Mouse (Mus musculus) kidney, adult 2 months (tissue): ENCODE data around the gene Pigr. TPM values are rescaled to one million over a fixed set of nuclear protein-coding genes. Genes with fewer than 3 reads are reported as not detected.

ENCODE experiments used
- DNase-seq: peaks from one replicate; pipeline ENCODE4 v3.0.0; 2021
- H3K27ac ChIP-seq: fragments of 200-500 bp; 2 replicates; pipeline ENCODE4 v1.5.1; 2012; ENCODE audit warnings: low read depth, low read length, control low read depth, inconsistent platforms; ENCODE audit not compliant: insufficient read depth
- H3K27me3 ChIP-seq: fragments of 200-500 bp; replicated peaks from 2 replicates; pipeline ENCODE4 v1.6.1; 2012; ENCODE audit warnings: mild to moderate bottlenecking, moderate library complexity, low read length, inconsistent platforms; ENCODE audit not compliant: control insufficient read depth, insufficient read depth
- H3K36me3 ChIP-seq: fragments of 200-500 bp; 2 replicates; pipeline ENCODE4 v1.6.1; 2012; ENCODE audit warnings: mild to moderate bottlenecking, moderate library complexity, low read length, inconsistent platforms; ENCODE audit not compliant: control insufficient read depth, insufficient read depth
- H3K4me1 ChIP-seq: fragments of 200-500 bp; 2 replicates; pipeline ENCODE4 v1.6.1; 2011; ENCODE audit warnings: low read length; ENCODE audit not compliant: control insufficient read depth, insufficient read depth
- H3K4me3 ChIP-seq: fragments of 200-500 bp; 2 replicates; pipeline ENCODE4 v1.5.1; 2011; ENCODE audit warnings: mild to moderate bottlenecking, low read depth, low read length, control low read depth; ENCODE audit not compliant: insufficient read depth
- CTCF ChIP-seq: fragments of 200-500 bp; conservative IDR thresholded peaks from 2 replicates; pipeline ENCODE4 v1.5.1; 2011; ENCODE audit warnings: low read depth, mild to moderate bottlenecking, control low read depth, low read length, moderate library complexity, mixed read lengths; ENCODE audit not compliant: insufficient read depth, insufficient read length
- POLR2A ChIP-seq: fragments of 200-500 bp; IDR thresholded peaks from one replicate; pipeline ENCODE4 v1.6.1; 2011; ENCODE audit warnings: low read depth, low read length, control low read depth
- WGBS: fragments of 180-500 bp; shearing (Covaris S2); methylation state at CpG from one replicate; pipeline ENCODE4 v1.1.7; 2018; 5-methylcytosine and 5-hydroxymethylcytosine counted together
- polyA plus RNA-seq: library from polyadenylated mRNA; depleted of rRNA; stranded (reverse); fragments of >200 nt; gene quantifications from 2 replicates; pipeline ENCODE4 v1.2.3, GENCODE M21; 2012

The Pigr gene
- polyA plus RNA-seq, 1 experiment: 26.4 TPM

DNA sequence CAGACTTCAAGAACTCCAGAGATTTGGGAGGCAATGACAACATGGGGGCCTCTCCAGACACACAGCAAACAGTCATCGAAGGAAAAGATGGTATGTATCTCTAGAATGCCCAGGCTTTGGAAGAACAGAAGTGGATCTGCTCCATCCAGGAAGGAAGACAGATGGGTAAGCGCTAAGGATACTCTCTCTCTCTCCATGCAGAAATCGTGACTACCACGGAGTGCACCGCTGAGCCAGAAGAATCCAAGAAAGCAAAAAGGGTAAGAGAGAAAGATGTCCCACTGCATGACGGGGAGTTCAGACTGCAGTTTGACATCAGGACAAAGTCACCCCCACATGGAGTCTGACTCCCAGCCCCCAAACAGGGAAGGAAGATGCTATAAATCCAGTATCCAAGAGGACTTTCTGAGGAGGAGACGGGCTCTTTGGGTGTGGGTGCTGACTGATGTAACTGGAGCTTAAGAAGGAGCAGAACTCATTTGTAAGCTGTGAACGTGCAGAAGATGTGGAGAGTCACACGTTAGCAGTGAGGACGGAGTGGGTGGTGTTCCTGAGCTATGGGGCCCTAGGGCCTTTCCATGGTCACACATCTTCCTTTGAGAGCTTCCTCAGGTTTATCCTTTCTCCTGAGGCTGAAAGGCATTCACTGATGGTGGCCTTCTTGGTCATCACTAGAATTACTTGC lies 23.2 kb downstream of the Pigr start:
- 90% methylated on average over 10 of the region's 10 CpGs for WGBS
- TF ChIP-seq CTCF (no peak), POLR2A (no peak)

DNA sequence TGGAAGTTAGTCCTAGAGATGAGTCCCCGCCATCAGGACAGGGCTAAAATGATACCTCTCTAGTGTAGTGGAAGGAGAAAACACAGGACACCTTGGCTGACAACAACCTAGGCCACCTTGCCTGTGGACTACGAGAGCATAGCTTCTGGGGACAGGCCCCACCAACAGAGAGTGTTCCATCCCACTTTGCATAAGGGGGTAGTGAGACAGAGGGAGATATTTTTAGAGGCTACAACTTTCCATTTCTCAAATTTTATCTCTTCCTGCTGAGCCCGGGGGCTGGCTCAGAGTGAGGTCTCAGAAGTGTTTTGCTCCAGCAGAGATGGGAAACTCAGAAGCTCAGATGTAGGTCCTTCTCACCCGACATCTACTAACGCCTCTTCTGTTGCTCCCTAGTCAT lies 23.9 kb downstream of the Pigr start:
- 82% methylated on average over 5 of the region's 5 CpGs for WGBS
- Histone ChIP-seq H3K4me1 (peaks cover 6% of the 10 kb centered on the region), H3K27me3 (no peaks in the 10 kb centered on the region), H3K36me3 (no peaks in the 10 kb centered on the region), H3K4me3 (no peak overlapping the region), H3K27ac (no peak overlapping the region)
- no peak for TF ChIP-seq CTCF
- no peak for TF ChIP-seq POLR2A
- no peak for DNase-seq

More for the DNA sequence above, 23.2 kb downstream of the Pigr start:
- no peaks in the 10 kb centered on the region for H3K27me3 ChIP-seq
- H3K4me3 ChIP-seq: no peak overlapping the region
- H3K36me3 ChIP-seq: no peaks in the 10 kb centered on the region
- no peak overlapping the region for H3K27ac ChIP-seq
- no peak for DNase-seq
- no peaks in the 10 kb centered on the region; the same call in 1 of the 2 replicates for H3K4me1 ChIP-seq

DNA sequence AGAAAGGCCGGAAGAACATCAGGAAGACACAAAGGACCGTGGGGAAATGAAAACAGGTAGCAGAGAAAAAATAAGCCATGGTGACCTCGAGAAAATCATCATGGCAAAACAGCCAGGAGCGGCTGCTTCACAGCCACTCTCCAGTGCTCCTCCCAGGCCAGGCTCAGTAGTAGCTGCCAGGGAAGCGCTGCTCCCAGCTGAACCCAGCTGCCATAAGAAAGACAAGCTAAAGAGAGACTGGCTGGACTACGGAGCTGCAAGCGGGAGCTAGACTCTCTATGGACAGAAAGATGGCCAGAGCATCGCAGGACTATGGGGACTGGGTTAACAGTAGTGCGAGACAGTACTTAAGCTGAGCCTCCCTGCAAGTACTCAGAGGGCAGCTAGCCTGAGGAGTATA lies 28.3 kb downstream of the Pigr start:
- no peak for DNase-seq
- H3K4me3 ChIP-seq: no peak overlapping the region
- H3K4me1 ChIP-seq: peaks cover 10% of the 10 kb centered on the region
- TF ChIP-seq POLR2A: no peak
- TF ChIP-seq CTCF: no peak
- H3K36me3 ChIP-seq: no peaks in the 10 kb centered on the region
- 85% methylated on average over 9 of the region's 9 CpGs for WGBS
- H3K27ac ChIP-seq: peak overlapping the region; percentile 65
- H3K27me3 ChIP-seq: no peaks in the 10 kb centered on the region

DNA sequence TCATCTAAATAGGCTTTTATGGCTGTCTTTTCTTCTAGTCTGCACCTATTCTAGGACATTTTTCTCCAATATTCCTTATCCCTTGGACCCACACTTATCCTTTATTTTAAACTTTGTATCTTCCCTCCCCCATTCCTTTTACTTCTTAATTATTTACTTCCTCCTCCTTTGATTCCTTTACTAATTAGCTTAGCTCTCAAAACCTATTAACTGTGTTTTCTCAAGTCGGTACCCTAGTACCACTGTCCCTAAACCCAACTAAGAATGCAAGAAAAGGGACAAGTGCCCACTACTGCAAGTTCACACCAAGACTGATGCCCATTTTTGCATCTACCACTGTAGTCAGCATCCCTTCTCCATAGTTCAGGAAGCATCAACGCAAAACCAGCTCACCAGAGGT lies 29.2 kb downstream of the Pigr start:
- H3K27me3 ChIP-seq: no peaks in the 10 kb centered on the region
- H3K4me3 ChIP-seq: no peak overlapping the region
- DNase-seq: peak; percentile 56
- peak overlapping the region; percentile 71; the same call in 1 of the 2 replicates for H3K27ac ChIP-seq
- H3K36me3 ChIP-seq: no peaks in the 10 kb centered on the region
- no peak for TF ChIP-seq CTCF
- TF ChIP-seq POLR2A: no peak
- peaks cover 10% of the 10 kb centered on the region for H3K4me1 ChIP-seq
- 53% methylated on average over 2 of the region's 2 CpGs for WGBS

DNA sequence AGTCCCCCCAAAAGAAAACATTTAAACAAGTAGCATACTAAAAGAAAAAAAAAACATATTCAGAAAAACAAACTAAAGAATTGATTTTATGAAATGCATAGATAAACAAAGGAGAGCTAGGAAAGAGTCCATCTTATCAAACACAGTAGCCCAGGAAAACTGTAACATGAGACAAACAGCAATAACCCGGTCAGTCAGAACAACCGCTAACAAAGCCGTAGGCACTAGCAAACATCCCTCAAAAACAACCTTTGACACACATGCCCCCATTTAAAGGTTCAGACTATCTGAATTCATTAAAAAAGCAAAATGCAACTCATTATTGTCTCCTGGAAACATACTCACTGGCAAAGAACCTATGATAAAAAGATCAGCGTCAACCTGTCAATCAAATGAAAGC lies 31.0 kb downstream of the Pigr start:
- WGBS: 49% methylated on average over 4 of the region's 4 CpGs
- Histone ChIP-seq H3K4me3 (no peak overlapping the region), H3K27me3 (no peaks in the 10 kb centered on the region), H3K27ac (no peak overlapping the region), H3K36me3 (no peaks in the 10 kb centered on the region), H3K4me1 (peaks cover 10% of the 10 kb centered on the region)
- no peak for TF ChIP-seq POLR2A
- no peak for DNase-seq

DNA sequence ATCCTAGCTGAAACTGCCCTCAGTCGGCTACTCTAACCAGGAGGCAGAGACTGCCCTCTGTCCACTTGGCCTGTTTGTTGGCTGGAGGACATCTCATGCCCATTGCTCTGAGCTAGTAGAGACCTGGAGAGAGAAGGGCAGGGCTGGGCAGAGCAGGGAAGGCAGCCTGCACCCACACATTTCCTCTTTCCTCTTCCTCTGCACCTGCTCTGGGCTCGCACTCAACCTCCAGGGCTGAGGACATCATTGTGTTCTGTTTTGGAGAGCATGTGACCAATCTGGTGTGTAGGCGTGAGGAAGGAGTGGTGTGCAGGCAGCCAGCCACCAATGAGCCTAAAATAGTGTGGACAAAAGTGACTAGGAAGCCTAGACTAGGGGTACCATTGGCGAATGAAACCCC lies 37.8 kb downstream of the Pigr start:
- WGBS: 77% methylated on average over 4 of the region's 4 CpGs
- DNase-seq: no peak

DNA sequence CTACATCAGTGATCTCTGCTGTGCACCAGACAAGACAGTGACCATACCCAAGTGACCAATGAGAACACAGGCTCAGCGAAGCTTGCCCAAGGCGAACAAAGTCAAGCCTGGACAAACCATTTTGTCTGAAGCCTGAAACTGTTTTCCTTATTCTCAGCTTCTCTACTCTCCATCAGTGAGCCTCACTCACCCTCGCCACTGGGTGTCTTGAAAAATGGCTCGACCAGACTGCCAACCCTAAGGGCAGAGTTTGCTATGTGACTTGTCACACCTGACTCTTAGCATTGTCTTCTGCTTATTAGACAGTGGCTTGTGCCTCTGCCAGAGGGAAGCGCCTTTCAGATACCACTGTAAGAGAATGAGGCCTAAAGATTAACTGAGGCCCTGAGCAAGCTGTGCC lies 38.3 kb downstream of the Pigr start:
- H3K27me3 ChIP-seq: no peaks in the 10 kb centered on the region
- DNase-seq: no peak
- H3K4me3 ChIP-seq: no peak overlapping the region
- H3K36me3 ChIP-seq: no peaks in the 10 kb centered on the region
- no peak overlapping the region for H3K27ac ChIP-seq
- WGBS: 93% methylated on average over 5 of the region's 5 CpGs
- no peaks in the 10 kb centered on the region for H3K4me1 ChIP-seq
- TF ChIP-seq CTCF: no peak
- no peak for TF ChIP-seq POLR2A

More for the DNA sequence above, 37.8 kb downstream of the Pigr start:
- H3K4me3 ChIP-seq: no peak overlapping the region
- no peaks in the 10 kb centered on the region for H3K4me1 ChIP-seq
- H3K27me3 ChIP-seq: no peaks in the 10 kb centered on the region
- H3K36me3 ChIP-seq: no peaks in the 10 kb centered on the region
- H3K27ac ChIP-seq: no peak overlapping the region
- no peak for TF ChIP-seq CTCF
- TF ChIP-seq POLR2A: no peak
